Mouse (Mus musculus): ENCODE results near the gene Eng.

DNA sequence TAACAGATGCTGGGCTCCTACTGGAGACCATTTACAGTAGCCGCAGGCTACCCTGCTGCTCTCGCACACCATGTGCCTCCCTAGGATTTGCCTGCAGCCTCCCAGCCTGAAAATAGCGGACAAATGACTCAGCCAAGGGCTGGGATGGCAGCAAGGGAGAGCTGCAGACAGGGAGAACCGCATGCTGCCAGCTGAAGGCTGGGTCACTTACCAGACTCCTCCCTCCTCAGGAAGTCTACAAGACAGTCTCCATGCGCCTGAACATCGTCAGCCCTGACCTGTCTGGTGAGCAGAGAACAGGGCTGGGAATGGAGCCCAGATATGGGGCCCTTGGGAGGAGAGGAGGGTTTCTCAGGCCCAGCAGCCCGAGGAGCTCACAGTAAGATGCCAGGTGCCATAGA, 33.7 kb downstream of the Eng start:
- TF ChIP-seq REST (IDR thresholded peaks at IDR 0.05; ENCODE audit: insufficient read depth, insufficient read length) (no peak), MAX (IDR thresholded peaks at IDR 0.05; ENCODE audit: low read depth) (no peak), TCF12 (IDR thresholded peaks at IDR 0.05; ENCODE audit: insufficient read depth, poor library complexity, severe bottlenecking) (no peak)
